Mouse (Mus musculus) kidney, adult 8-10 months (tissue): ENCODE results near the gene Gm44503.
A peak's percentile ranks its signal among the peaks of the same experiment; 100 is the strongest.

Experiments used
- DNase-seq, 2 experiments: peaks; one replicate each; pipeline ENCODE4 v3.0.0; 2022

Gm44503 gene

GRCm38 (mm10) chr9:73031421-73031820 lies 72.8 kb downstream of the Gm44503 start:
- no peak for DNase-seq

GRCm38 (mm10) chr9:73033406-73033805 lies 74.8 kb downstream of the Gm44503 start:
- no peak for DNase-seq

GRCm38 (mm10) chr9:73039222-73039945 lies 80.7 kb downstream of the Gm44503 start:
- peak; percentile 91 to 93 for DNase-seq

DNA sequence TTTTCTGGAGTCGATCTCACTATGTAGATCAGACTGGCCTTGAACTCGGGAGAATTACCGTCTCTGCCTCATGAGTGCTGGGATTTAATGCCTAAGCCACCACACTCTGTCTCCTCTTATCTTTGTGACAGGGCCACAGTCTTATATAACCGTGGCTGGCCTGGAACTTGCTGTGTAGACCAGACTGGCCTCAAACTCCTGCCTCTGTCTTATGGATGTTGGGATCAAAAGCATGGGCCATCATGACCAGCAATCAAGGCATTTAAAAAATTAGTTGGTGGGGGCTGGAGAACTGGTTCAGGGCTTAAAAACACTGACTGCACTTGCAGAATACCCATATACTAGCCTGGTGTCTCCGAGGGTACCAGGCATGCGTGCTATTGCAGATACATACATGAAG lies 81.4 kb downstream of the Gm44503 start, which contains the start of gene Pigb:
TSS of gene Pigb (minus strand) at position 299 of the 400 bp plus-strand sequence.
- DNase-seq, result no peak

GRCm38 (mm10) chr9:73044146-73045079 lies 85.8 kb downstream of the Gm44503 start, which contains the start of gene Rab27a:
Rab27a (plus strand) TSS chr9:73044854.
- peak; percentile 83 to 89 for DNase-seq

GRCm38 (mm10) chr9:73045204-73045603 lies 86.6 kb downstream of the Gm44503 start:
- DNase-seq, result no peak

DNA sequence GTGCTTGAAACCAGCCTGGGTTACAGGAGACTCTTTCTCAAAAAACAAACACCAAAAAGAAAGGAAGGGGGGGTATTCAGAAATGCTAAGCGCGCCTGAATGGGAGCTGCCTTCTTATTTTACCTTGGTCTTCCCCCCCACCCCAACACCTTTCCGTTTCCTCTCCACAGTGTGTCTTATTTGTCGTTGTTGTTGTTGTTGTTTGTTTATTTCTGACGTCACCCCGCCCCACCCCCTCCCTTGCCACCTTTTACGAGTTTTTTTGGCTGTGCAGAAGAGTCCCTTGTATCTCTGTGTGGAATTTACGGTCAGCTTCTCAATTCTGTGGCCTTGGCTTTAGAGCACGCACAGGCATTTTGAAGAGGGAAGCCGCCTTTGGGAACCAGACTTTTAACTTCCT lies 87.1 kb downstream of the Gm44503 start:
- no peak for DNase-seq

DNA sequence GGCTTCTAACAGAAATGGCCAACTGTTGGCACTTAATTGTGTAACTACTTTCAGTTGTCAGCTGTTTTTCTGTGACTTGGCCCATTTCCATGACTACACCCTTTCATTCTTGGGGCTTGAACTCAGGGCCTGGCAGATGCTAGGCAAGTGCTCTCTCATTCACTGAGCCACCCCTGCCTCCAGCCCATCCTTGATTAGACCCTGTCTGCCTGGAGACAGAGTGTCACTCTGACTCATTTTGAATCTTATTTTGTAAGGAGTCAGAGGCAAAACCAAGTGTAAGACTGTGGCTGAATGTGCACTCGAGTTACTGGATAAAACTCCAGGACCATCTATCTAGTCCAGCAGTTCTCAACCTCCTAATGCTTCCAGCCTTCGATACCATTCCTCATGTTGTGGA lies 89.3 kb downstream of the Gm44503 start:
- DNase-seq, result no peak

GRCm38 (mm10) chr9:73048927-73049326 lies 90.3 kb downstream of the Gm44503 start:
- DNase-seq, result no peak

DNA sequence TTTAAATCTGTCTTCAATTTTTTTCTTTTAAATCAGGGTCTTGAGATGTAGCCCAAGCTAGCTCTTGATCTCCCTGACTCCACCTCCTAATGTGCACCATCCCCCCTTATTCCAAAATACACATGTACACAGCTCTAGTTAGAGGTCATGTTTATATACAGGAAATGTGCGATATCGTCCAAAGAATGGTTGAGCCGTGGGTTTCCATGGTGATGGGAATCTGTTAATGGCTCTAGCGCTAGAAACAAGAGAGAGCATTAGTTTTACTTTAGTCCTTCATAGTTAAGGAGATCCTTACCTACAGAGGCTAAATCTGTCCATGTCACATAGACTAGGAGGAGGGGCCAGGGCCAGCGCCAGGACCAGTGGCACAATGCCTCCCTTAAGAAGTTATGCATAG lies 91.2 kb downstream of the Gm44503 start:
- no peak for DNase-seq

DNA sequence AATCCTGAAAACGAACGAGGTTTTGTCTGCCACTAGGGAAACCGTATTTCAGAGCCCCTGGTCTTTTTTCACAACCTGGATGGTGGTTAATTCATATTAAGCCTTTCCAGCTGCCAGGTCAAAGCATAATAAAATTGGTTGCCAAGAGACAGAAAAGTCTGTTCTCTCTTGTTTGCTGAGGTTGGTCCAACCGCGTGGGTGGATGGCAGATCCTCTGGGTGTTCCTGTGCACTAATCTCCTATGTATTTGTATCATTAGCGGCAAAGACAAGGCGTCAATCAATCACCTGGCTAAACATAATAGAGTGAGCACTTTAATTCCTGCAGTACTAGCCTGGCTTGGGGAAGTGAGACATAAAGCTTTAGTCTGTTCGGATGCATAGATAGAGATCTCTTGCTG lies 92.0 kb downstream of the Gm44503 start:
- DNase-seq, result no peak

- peak in 1 of 2 experiments; percentile 33 for DNase-seq
Observed at GRCm38 (mm10) chr9:73055441-73055911, 96.8 kb downstream of the Gm44503 start.

DNA sequence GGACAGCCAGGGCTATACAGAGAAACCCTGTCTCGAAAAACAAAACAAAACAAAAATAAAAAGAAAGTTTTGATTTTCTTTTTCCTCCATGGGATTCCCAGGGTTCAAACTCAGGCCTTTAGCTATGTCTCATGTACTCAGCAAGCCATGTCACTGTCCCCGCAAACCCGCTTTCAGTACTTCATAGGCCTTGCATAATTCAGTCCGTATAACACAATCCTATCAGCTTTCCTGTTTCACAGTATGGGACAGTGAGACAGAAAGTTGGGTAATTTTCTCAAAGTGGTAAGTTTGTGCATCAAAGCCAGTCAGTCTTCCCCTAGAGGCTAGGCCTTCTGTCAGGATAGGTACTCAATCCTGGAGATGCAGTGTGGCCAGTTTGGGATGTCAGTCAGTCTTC lies 100.6 kb downstream of the Gm44503 start:
- DNase-seq, result no peak

DNA sequence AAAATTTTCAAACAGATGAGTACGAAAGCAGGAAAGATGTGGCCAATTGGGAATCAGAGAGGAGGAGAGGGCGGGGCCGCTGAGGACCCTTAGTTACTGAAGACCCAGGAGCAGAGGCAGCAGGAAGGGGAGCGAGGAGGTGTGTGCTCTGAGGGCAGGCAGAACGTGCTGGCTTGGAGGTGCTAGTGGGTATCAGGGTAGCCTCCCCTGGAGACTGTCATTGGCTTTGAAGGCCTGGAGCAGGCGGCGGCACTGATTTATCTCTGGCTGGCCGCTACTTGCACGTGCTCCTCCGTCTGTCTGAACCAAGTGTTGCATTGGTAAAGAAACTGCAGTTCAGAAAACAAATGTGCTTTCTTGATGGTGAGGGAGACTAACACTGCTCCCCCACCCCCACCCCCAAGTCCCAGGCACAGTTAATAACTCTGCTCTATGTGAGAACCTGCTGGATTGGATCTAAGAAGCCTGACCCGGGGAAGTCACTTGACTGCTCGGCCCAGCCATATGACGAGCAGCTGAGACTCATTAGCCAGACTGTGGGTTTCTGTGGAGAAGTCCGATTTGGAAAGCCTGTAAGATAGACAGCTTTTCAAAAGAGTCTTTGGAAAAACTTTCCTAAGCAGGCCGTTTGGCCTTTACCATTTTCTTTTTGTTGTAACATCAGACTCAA lies 105.1 kb downstream of the Gm44503 start:
- no peak for DNase-seq
